In genomic region chr1:191239602-191240001, GRCm38 (mm10) we compare ENCODE assay signal across 23 mouse cellular contexts. TPM values are rescaled to one million over a fixed set of nuclear protein-coding genes. Genes with fewer than 3 reads are reported as not detected.
"Had no signal": no experiment of that assay in that cellular context is flagged by ENCODE, and none has a peak within 500 bp of the region (broad histone marks: within the 10 kb centered on the region; RNA-seq: fewer than 3 reads in every experiment).

No protein-coding gene starts in this region.

- H3K9ac ChIP-seq: kidney, embryonic 15.5 days; liver, embryonic 14.5 days; lung, embryonic 14.5 days; midbrain, embryonic 13.5 days; neural tube, embryonic 13.5 days had no signal

- H3K4me2 ChIP-seq: kidney, embryonic 15.5 days; lung, embryonic 14.5 days; midbrain, embryonic 13.5 days; neural tube, embryonic 13.5 days had no signal

- H3K27ac ChIP-seq: kidney, embryonic 15.5 days; left cerebral cortex, adult 2 months; liver, embryonic 14.5 days; midbrain, embryonic 10.5 days; midbrain, embryonic 13.5 days; neural tube, embryonic 13.5 days had no signal

- H3K9me3 ChIP-seq: kidney, embryonic 15.5 days; megakaryocyte, embryonic 14.5 days; midbrain, embryonic 10.5 days; midbrain, embryonic 13.5 days; neural tube, embryonic 13.5 days had no signal

- H3K4me3 ChIP-seq: kidney, embryonic 15.5 days; left cerebral cortex, adult 2 months; megakaryocyte, embryonic 14.5 days; midbrain, embryonic 10.5 days; midbrain, embryonic 13.5 days; myocyte; neural tube, embryonic 13.5 days had no signal

- H3K27me3 ChIP-seq: kidney, embryonic 15.5 days; midbrain, embryonic 13.5 days; neural tube, embryonic 13.5 days had no signal

- DNase-seq: kidney, adult 11 months; kidney, adult 8-10 months; kidney, postnatal 10 days; kidney, postnatal 36 days; layer of hippocampus, postnatal 36 days; lung, embryonic 14.5 days; retina, postnatal 1 day; right cerebral cortex, postnatal 25 days; thymus, adult 18-20 months; thymus, postnatal 14 days; thymus, postnatal 4 days had no signal

- ATAC-seq: inflammation-experienced regulatory T-cells, adult 6 months; lung, postnatal 0 days; midbrain, embryonic 13.5 days; midbrain, embryonic 16.5 days had no signal

- H3K36me3 ChIP-seq: kidney, embryonic 15.5 days; midbrain, embryonic 10.5 days; midbrain, embryonic 13.5 days; neural tube, embryonic 13.5 days had no signal

- H3K4me1 ChIP-seq: kidney, embryonic 15.5 days had no signal

RNA-seq across cellular contexts. Expression of gene Atf3, which starts 21.8 kb away (rescaled TPM):
- polyA plus RNA-seq: inflammation-experienced regulatory T-cells, adult 6 months; testis, adult 2 months had no signal
